Mouse (Mus musculus) heart, postnatal 4 days (tissue): ENCODE data around the gene Gabarap. TPM values are rescaled to one million over a fixed set of nuclear protein-coding genes. Genes with fewer than 3 reads are reported as not detected.

Experiments
- DNase-seq: peaks from one replicate; pipeline ENCODE4 v3.0.0; 2021
- total RNA-seq, 2 experiments: library from RNA; stranded (reverse); gene quantifications; 2 replicates each; pipeline ENCODE4 v1.2.3; 2021

Gene Gabarap
- total RNA-seq, 2 experiments from 2014 or later = 271 TPM

GRCm38 (mm10) chr11:69970222-69970621, 20.7 kb upstream of the Gabarap start:
- no peak for DNase-seq

- no peak for DNase-seq
Measured at GRCm38 (mm10) chr11:69970775-69971174, 20.2 kb upstream of the Gabarap start.

- DNase-seq = no peak
Measured at GRCm38 (mm10) chr11:69974907-69975306, 16.0 kb upstream of the Gabarap start.

- DNase-seq = no peak
Measured at GRCm38 (mm10) chr11:69976271-69976670, 14.7 kb upstream of the Gabarap start.

- DNase-seq = no peak
Measured at GRCm38 (mm10) chr11:69979827-69980195, 11.1 kb upstream of the Gabarap start.

- DNase-seq = peak; percentile 99
Measured at GRCm38 (mm10) chr11:69980196-69981140, 10.5 kb upstream of the Gabarap start.

GRCm38 (mm10) chr11:69981141-69981762, 9.7 kb upstream of the Gabarap start, which contains the start of gene Ctdnep1:
Ctdnep1 (plus strand) TSS chr11:69981156.
- DNase-seq = peak; percentile 40

GRCm38 (mm10) chr11:69982225-69982624, 8.7 kb upstream of the Gabarap start, which contains the start of gene Elp5:
Elp5 (minus strand) TSS chr11:69982517.
- no peak for DNase-seq

GRCm38 (mm10) chr11:69982877-69983276, 8.1 kb upstream of the Gabarap start:
- DNase-seq = peak; percentile 56

- no peak for DNase-seq
Measured at GRCm38 (mm10) chr11:69983377-69983776, 7.6 kb upstream of the Gabarap start.

- DNase-seq = no peak
Measured at GRCm38 (mm10) chr11:69984431-69984830, 6.5 kb upstream of the Gabarap start.

- no peak for DNase-seq
Measured at GRCm38 (mm10) chr11:69989949-69990348, 994 bp upstream of the Gabarap start.

GRCm38 (mm10) chr11:69991711-69992110, 768 bp downstream of the Gabarap start:
- DNase-seq = no peak

GRCm38 (mm10) chr11:69992396-69992795, 1.5 kb downstream of the Gabarap start:
- DNase-seq = no peak

GRCm38 (mm10) chr11:69992932-69993331, 2.0 kb downstream of the Gabarap start:
- DNase-seq = no peak

- no peak for DNase-seq
Measured at GRCm38 (mm10) chr11:69994401-69995090, 3.6 kb downstream of the Gabarap start.

- peak; percentile 98 for DNase-seq
Measured at GRCm38 (mm10) chr11:69995391-69995960, 4.5 kb downstream of the Gabarap start, which contains the start of gene Phf23. Phf23 (plus strand) TSS chr11:69995777.

GRCm38 (mm10) chr11:69996161-69997061, 5.5 kb downstream of the Gabarap start:
- DNase-seq = peak; percentile 61

GRCm38 (mm10) chr11:69997070-69997509, 6.1 kb downstream of the Gabarap start:
- DNase-seq = peak; percentile 92

GRCm38 (mm10) chr11:69998567-69999491, 7.9 kb downstream of the Gabarap start:
- DNase-seq = no peak
